Mouse (Mus musculus) liver, embryonic 15.5 days (tissue): ENCODE measurements around the gene Vmn2r56. TPM values are rescaled to one million over a fixed set of nuclear protein-coding genes. Genes with fewer than 3 reads are reported as not detected.
"Not testable (repeated sequence)": the region's sequence is repeated elsewhere in the genome, so short reads cannot be mapped to it uniquely, and the experiment has no call there.

Experiments used
- ATAC-seq: fragments of 200-750 bp; cut with Nextera tagmentation; 2 replicates; pipeline ENCODE4 v1.8.0; 2017; ENCODE audit warnings: moderate number of reproducible peaks, mild to moderate bottlenecking, moderate library complexity; ENCODE audit not compliant: insufficient read depth
- H3K27ac ChIP-seq: fragments of 300-500 bp; sonication (generic); replicated peaks from 2 replicates; pipeline ENCODE4 v1.5.1; 2015; ENCODE audit warnings: mild to moderate bottlenecking, inconsistent platforms
- H3K27me3 ChIP-seq: fragments of 300-500 bp; sonication (generic); 2 replicates; pipeline ENCODE4 v1.6.1; 2015; ENCODE audit warnings: mild to moderate bottlenecking, inconsistent platforms
- H3K36me3 ChIP-seq: fragments of 300-500 bp; sonication (generic); replicated peaks from 2 replicates; pipeline ENCODE4 v1.6.1; 2015; ENCODE audit warnings: moderate library complexity, mild to moderate bottlenecking, inconsistent platforms
- H3K4me1 ChIP-seq: fragments of 300-500 bp; sonication (generic); replicated peaks from 2 replicates; pipeline ENCODE4 v1.6.1; 2015; ENCODE audit warnings: inconsistent platforms
- H3K4me2 ChIP-seq: fragments of 300-500 bp; sonication (generic); 2 replicates; pipeline ENCODE4 v1.6.1; 2015; ENCODE audit warnings: moderate library complexity, mild to moderate bottlenecking, inconsistent platforms
- H3K4me3 ChIP-seq: fragments of 300-500 bp; sonication (generic); replicated peaks from 2 replicates; pipeline ENCODE4 v1.5.1; 2015; ENCODE audit warnings: mild to moderate bottlenecking, inconsistent platforms
- H3K9ac ChIP-seq: fragments of 300-500 bp; sonication (generic); 2 replicates; pipeline ENCODE4 v1.6.1; 2015; ENCODE audit warnings: moderate library complexity, mild to moderate bottlenecking, inconsistent platforms
- H3K9me3 ChIP-seq: fragments of 300-500 bp; sonication (generic); replicated peaks from 2 replicates; pipeline ENCODE4 v1.6.1; 2016; ENCODE audit warnings: inconsistent platforms
- WGBS: fragments of 180-500 bp; shearing (Covaris S2); methylation state at CpG from one replicate; pipeline ENCODE4 v1.1.7; 2015; ENCODE audit warnings: mixed read lengths; ENCODE audit not compliant: insufficient replicate concordance; 5-methylcytosine and 5-hydroxymethylcytosine counted together
- polyA plus RNA-seq: library from polyadenylated mRNA; unstranded; fragments of >200 nt; fragmentation: Nextera tagmentation; extraction: Ambion mirVana; gene quantifications from 2 replicates; pipeline ENCODE4 v1.2.1, GENCODE M21; 2015

Vmn2r56 gene
- polyA plus RNA-seq: not detected in 2 replicates

GRCm38 (mm10) chr7:12734904-12735303, at the start of gene Vmn2r56:
Gene Vmn2r56, minus strand, starts transcription at chr7:12735004.
- Histone ChIP-seq H3K36me3 (no peaks in the 10 kb centered on the region), H3K27ac (no peak within 1 kb of the TSS), H3K9me3 (no peaks in the 10 kb centered on the region), H3K4me3 (no peak within 1 kb of the TSS), H3K9ac (no peak within 1 kb of the TSS), H3K4me2 (no peak within 1 kb of the TSS), H3K27me3 (no peaks in the 10 kb centered on the region), H3K4me1 (no peaks in the 10 kb centered on the region)
- ATAC-seq: no peak
- WGBS: 19% methylated on average over 1 of the region's 1 CpGs

DNA sequence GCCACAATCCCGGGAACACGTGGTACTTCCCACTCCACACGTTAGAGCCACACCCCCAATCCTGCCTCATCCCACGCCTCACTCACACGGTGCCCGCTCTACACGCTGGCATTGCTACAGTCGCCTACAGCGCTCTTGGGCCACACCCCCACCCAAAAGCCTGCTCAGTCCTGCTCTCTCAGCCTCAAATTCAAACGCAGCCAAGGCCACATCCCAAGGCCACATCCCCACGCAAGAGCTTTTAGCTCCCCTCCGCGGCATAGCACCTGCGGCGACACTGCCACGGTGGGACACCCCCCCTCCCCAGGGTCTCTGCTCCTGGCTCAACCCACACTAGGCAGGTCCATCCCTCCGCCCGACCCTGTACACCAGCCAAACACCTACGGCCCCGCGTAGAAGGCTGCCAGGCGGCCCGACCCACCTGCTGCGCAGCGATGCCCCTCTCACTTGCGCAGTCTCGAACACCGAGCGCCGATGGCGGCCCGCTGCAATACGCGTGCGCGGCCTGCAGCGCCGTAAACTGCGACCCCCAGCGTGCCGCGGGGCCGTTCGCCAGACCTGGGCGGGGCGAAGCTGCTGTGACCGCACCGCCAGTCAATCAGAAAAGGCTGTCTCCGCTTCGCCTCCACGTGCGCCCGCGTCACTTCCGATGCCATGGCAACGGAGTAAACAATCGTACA, 45.5 kb upstream of the Vmn2r56 start:
- H3K27me3 ChIP-seq: peaks cover 11% of the 10 kb centered on the region; the same call in 1 of the 2 replicates
- peak overlapping the region; percentile 80 for H3K4me2 ChIP-seq
- H3K9ac ChIP-seq: 0 out of 2 replicates have a peak overlapping the region, but pooled peaks have one; percentile 18
- WGBS: under 1% methylated on average over 57 of the region's 57 CpGs
- H3K27ac ChIP-seq: no peak overlapping the region
- H3K4me1 ChIP-seq: peaks cover 8% of the 10 kb centered on the region
- ATAC-seq: peak; percentile 67; the same call in 1 of the 2 replicates
- no peaks in the 10 kb centered on the region for H3K36me3 ChIP-seq
- H3K9me3 ChIP-seq: no peaks in the 10 kb centered on the region
- H3K4me3 ChIP-seq: peak overlapping the region; percentile 55

DNA sequence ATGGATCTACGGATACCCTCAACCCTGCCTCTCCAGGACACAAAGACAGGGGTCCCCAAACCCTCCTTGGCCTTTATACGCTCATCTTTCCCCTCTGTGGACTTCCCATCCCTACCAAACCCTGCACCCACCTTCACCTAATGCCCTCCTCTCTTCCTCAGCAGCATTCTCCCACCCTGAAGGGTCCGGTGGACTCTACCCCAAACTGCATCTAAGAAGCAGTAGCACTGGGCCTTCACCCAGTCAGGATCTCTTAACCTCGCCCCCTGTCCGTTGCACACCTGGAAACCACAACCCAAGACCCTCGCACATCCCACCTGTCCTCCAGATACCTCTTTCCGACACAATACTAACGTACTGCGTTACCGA, 45.0 kb upstream of the Vmn2r56 start:
- WGBS: 28% methylated on average over 10 of the region's 10 CpGs
- Histone ChIP-seq H3K4me3 (peak overlapping the region; percentile 55), H3K9me3 (no peaks in the 10 kb centered on the region), H3K27me3 (peaks cover 11% of the 10 kb centered on the region; the same call in 1 of the 2 replicates), H3K36me3 (no peaks in the 10 kb centered on the region), H3K9ac (no peak overlapping the region), H3K27ac (no peak overlapping the region), H3K4me1 (peaks cover 8% of the 10 kb centered on the region), H3K4me2 (peak overlapping the region; percentile 80)
- ATAC-seq: no peak

GRCm38 (mm10) chr7:12779141-12779540, 44.3 kb upstream of the Vmn2r56 start:
- Histone ChIP-seq H3K4me2 (no peak overlapping the region), H3K9me3 (no peaks in the 10 kb centered on the region), H3K27me3 (peaks cover 11% of the 10 kb centered on the region; the same call in 1 of the 2 replicates), H3K36me3 (no peaks in the 10 kb centered on the region), H3K9ac (no peak overlapping the region), H3K27ac (no peak overlapping the region), H3K4me3 (no peak overlapping the region), H3K4me1 (peaks cover 8% of the 10 kb centered on the region)
- 64% methylated on average over 5 of the region's 5 CpGs for WGBS
- no peak for ATAC-seq

DNA sequence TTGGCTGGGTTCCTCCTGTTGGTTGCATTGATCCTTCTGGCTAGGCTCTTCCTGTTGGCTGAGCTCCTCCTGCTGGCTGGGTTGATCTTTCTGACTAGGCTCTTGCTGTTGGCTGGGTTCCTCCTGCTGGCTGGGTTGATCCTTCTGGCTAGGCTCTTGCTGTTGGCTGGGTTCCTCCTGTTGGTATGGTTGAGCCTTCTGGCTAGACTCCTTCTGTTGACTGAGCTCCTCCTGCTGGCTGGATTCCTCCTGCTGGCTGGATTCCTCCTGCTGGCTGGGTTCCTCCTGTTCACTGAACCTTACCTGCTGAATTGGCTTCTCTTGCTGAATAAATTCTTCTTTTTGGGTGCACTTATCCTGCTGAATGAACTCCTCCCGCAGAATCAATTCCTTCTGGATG, 39.8 kb upstream of the Vmn2r56 start:
- no peaks in the 10 kb centered on the region for H3K36me3 ChIP-seq
- ATAC-seq: no peak
- no peak overlapping the region for H3K9ac ChIP-seq
- WGBS: 82% methylated on average over 1 of the region's 1 CpGs
- no peak overlapping the region for H3K4me2 ChIP-seq
- no peaks in the 10 kb centered on the region for H3K9me3 ChIP-seq
- H3K27me3 ChIP-seq: 0 out of 2 replicates have a peak, but pooled peaks cover 3% of the 10 kb centered on the region
- H3K4me3 ChIP-seq: no peak overlapping the region
- no peak overlapping the region for H3K27ac ChIP-seq
- H3K4me1 ChIP-seq: no peaks in the 10 kb centered on the region

GRCm38 (mm10) chr7:12774111-12774510, 39.3 kb upstream of the Vmn2r56 start:
- Histone ChIP-seq H3K27me3 (no peaks in the 10 kb centered on the region), H3K36me3 (no peaks in the 10 kb centered on the region), H3K9ac (no peak overlapping the region), H3K27ac (no peak overlapping the region), H3K4me3 (no peak overlapping the region), H3K9me3 (no peaks in the 10 kb centered on the region), H3K4me2 (no peak overlapping the region), H3K4me1 (no peaks in the 10 kb centered on the region)
- WGBS: 70% methylated on average over 9 of the region's 9 CpGs
- no peak for ATAC-seq

DNA sequence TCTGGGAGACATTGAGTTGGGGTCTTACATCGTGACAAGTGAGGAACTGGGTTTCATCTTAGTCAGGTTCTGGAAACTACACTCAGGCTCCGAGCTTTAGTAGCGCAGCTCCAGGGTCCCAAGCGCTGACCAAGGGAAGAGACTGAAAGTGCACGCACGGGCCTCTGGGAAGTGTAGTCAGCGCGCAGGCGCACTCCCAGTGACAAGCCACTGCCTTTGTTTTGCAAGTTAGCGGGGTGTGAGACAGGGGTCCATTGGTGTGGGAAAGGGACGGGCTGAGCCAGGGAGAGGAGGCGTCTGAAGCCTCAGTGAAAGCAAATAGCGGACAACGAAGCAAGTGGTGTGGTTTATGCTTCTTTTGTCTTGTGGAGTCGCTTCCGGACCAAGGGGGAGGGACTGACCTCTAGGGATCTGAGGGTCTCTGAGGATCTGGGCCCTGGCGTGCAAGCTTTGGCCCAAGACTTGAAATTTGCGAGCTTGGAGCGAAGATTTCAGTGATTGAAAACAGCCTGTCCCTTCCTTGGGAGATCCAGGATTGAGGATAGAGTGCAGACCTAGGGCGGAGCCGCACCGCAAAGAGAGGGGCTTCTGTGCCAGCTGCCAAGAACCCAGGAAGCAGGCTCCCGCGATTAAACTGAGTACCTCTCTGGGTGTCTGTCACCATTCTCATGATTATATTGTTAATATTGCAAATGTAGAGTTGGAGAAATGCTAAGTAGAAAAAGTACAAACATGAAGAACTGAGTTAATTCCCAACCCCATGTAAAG, 14.8 kb upstream of the Vmn2r56 start:
- ATAC-seq: no peak

GRCm38 (mm10) chr7:12684903-12685302, 49.9 kb downstream of the Vmn2r56 start, which contains the start of gene Vmn2r55:
Gene Vmn2r55, minus strand, starts transcription at chr7:12685003.
- H3K4me3 ChIP-seq, H3K9ac ChIP-seq, H3K36me3 ChIP-seq, H3K4me2 ChIP-seq, H3K27ac ChIP-seq, H3K4me1 ChIP-seq, H3K27me3 ChIP-seq, ATAC-seq, H3K9me3 ChIP-seq: not testable (repeated sequence)
- 66% methylated on average over 3 of the region's 3 CpGs for WGBS

More for the DNA sequence above, 14.8 kb upstream of the Vmn2r56 start:
- WGBS: 58% methylated on average over 24 of the region's 24 CpGs
- Histone ChIP-seq H3K9me3 (no peaks in the 10 kb centered on the region), H3K36me3 (no peaks in the 10 kb centered on the region), H3K4me2 (no peak overlapping the region), H3K9ac (no peak overlapping the region), H3K27me3 (no peaks in the 10 kb centered on the region), H3K4me1 (no peaks in the 10 kb centered on the region), H3K4me3 (no peak overlapping the region), H3K27ac (no peak overlapping the region)

GRCm38 (mm10) chr7:12640219-12640618, 94.6 kb downstream of the Vmn2r56 start, which contains the start of gene Vmn2r54:
Gene Vmn2r54, minus strand, starts transcription at chr7:12640319.
- not testable (repeated sequence) for H3K4me2 ChIP-seq, H3K4me1 ChIP-seq, H3K27ac ChIP-seq, H3K4me3 ChIP-seq, H3K9ac ChIP-seq, ATAC-seq, H3K36me3 ChIP-seq, H3K9me3 ChIP-seq, H3K27me3 ChIP-seq
- WGBS: 47% methylated on average over 3 of the region's 4 CpGs
